Comparison of ENCODE assay signal across 8 mouse cellular contexts in genomic region chr7:109985661-109986132, GRCm38 (mm10). TPM values are rescaled to one million over a fixed set of nuclear protein-coding genes. Genes with fewer than 3 reads are reported as not detected.
DNase-seq lines count a peak whose midpoint lies in the region; ATAC-seq and TF ChIP-seq lines count a peak whose summit lies in the region.

No protein-coding gene starts in this region.

- TF ChIP-seq POLR2A in kidney, adult 2 months (IDR thresholded peaks at IDR 0.05; ENCODE audit: low read depth, low read length) = no peak
- no peak for TF ChIP-seq POLR2A in ES-Bruce4 (IDR thresholded peaks at IDR 0.05; ENCODE audit: insufficient read depth, low read length)

- peak overlapping the region; percentile 77 for H3K9ac ChIP-seq in ES-Bruce4 (ENCODE audit: low read depth, poor library complexity, severe bottlenecking)
- H3K9ac ChIP-seq in embryonic facial prominence, embryonic 13.5 days = peak overlapping the region; percentile 80
- peak overlapping the region; percentile 57 for H3K9ac ChIP-seq in limb, embryonic 11.5 days (ENCODE audit: low read length)
- H3K9ac ChIP-seq in midbrain, postnatal 0 days (replicated peaks; ENCODE audit: low read length, poor library complexity, severe bottlenecking) = peak overlapping the region; percentile 51

- TF ChIP-seq EP300 in ES-Bruce4 (IDR thresholded peaks at IDR 0.05; ENCODE audit: insufficient read depth, low read depth, low read length) = no peak

- H3K9me3 ChIP-seq in ES-Bruce4 (replicated peaks; ENCODE audit: control insufficient read depth, insufficient read depth, low read length, poor library complexity, severe bottlenecking) = no peaks in the 10 kb centered on the region
- H3K9me3 ChIP-seq in embryonic facial prominence, embryonic 13.5 days = no peaks in the 10 kb centered on the region
- no peaks in the 10 kb centered on the region for H3K9me3 ChIP-seq in limb, embryonic 11.5 days (ENCODE audit: control insufficient read depth, low read length)
- no peaks in the 10 kb centered on the region for H3K9me3 ChIP-seq in midbrain, postnatal 0 days (ENCODE audit: low read length)

- peaks cover 3% of the 10 kb centered on the region; the same call in 1 of the 2 replicates for H3K36me3 ChIP-seq in kidney, adult 2 months (ENCODE audit: control insufficient read depth, insufficient read depth, low read length)
- H3K36me3 ChIP-seq in ES-Bruce4 (ENCODE audit: control insufficient read depth, insufficient read depth, low read length, poor library complexity, severe bottlenecking) = peaks cover 9% of the 10 kb centered on the region
- H3K36me3 ChIP-seq in embryonic facial prominence, embryonic 13.5 days = peaks cover 12% of the 10 kb centered on the region
- H3K36me3 ChIP-seq in limb, embryonic 11.5 days (ENCODE audit: control insufficient read depth, insufficient read depth, low read length) = 0 out of 2 replicates have a peak, but pooled peaks cover 3% of the 10 kb centered on the region
- H3K36me3 ChIP-seq in midbrain, postnatal 0 days (ENCODE audit: insufficient read depth, low read length) = 0 out of 2 replicates have a peak, but pooled peaks cover 4% of the 10 kb centered on the region

- H3K27me3 ChIP-seq in kidney, adult 2 months (replicated peaks; ENCODE audit: control insufficient read depth, insufficient read depth, low read length) = no peaks in the 10 kb centered on the region
- H3K27me3 ChIP-seq in ES-Bruce4 (ENCODE audit: control insufficient read depth, insufficient read depth, low read length, poor library complexity, severe bottlenecking) = no peaks in the 10 kb centered on the region
- no peaks in the 10 kb centered on the region for H3K27me3 ChIP-seq in embryonic facial prominence, embryonic 13.5 days
- H3K27me3 ChIP-seq in limb, embryonic 11.5 days (ENCODE audit: control insufficient read depth, insufficient read depth, low read length) = no peaks in the 10 kb centered on the region
- H3K27me3 ChIP-seq in midbrain, postnatal 0 days (ENCODE audit: insufficient read depth, low read length) = no peaks in the 10 kb centered on the region

- H3K27ac ChIP-seq in kidney, adult 2 months (ENCODE audit: insufficient read depth, low read depth, low read length) = 0 out of 2 replicates have a peak overlapping the region, but pooled peaks have one; percentile 28
- peak overlapping the region; percentile 16 for H3K27ac ChIP-seq in ES-Bruce4 (ENCODE audit: insufficient read depth, low read length)
- peak overlapping the region; percentile 86 for H3K27ac ChIP-seq in embryonic facial prominence, embryonic 13.5 days
- H3K27ac ChIP-seq in limb, embryonic 11.5 days (replicated peaks; ENCODE audit: low read depth, low read length) = peak overlapping the region; percentile 42
- H3K27ac ChIP-seq in midbrain, postnatal 0 days (ENCODE audit: low read depth, low read length) = peak overlapping the region; percentile 83; the same call in 1 of the 2 replicates

- DNase-seq in kidney, adult 2 months = peak; percentile 41
- DNase-seq in kidney, postnatal 4 days = no peak
- no peak for DNase-seq in limb, embryonic 11.5 days (ENCODE audit: low spot score)
- no peak for DNase-seq in midbrain, postnatal 0 days (ENCODE audit: low spot score)
- no peak for DNase-seq in right cerebral cortex, postnatal 14 days
- no peak for DNase-seq in gastrocnemius, adult 8-10 months (ENCODE audit: low spot score in 2 of 2)

- TF ChIP-seq CTCF in kidney, adult 2 months (conservative IDR thresholded peaks at IDR 0.05; ENCODE audit: insufficient read depth, insufficient read length, low read depth, low read length) = no peak
- no peak for TF ChIP-seq CTCF in ES-Bruce4 (IDR thresholded peaks at IDR 0.05; ENCODE audit: low read depth, low read length)
- TF ChIP-seq CTCF in midbrain, postnatal 0 days (IDR thresholded peaks at IDR 0.05) = no peak

- peak; percentile 44; the same call in 1 of the 2 replicates for ATAC-seq in embryonic facial prominence, embryonic 13.5 days (ENCODE audit: insufficient number of reproducible peaks, insufficient read depth, low FRiP score, low TSS enrichment, low read depth)
- peak; percentile 72 for ATAC-seq in limb, embryonic 11.5 days (ENCODE audit: insufficient number of reproducible peaks, low FRiP score, low TSS enrichment, low read depth)
- ATAC-seq in midbrain, postnatal 0 days (ENCODE audit: low FRiP score) = peak; percentile 65; the same call in 1 of the 2 replicates

- peak overlapping the region; percentile 79 for H3K4me2 ChIP-seq in embryonic facial prominence, embryonic 13.5 days
- H3K4me2 ChIP-seq in limb, embryonic 11.5 days (ENCODE audit: low read depth, severe bottlenecking) = peak overlapping the region; percentile 53
- peak overlapping the region; percentile 59 for H3K4me2 ChIP-seq in midbrain, postnatal 0 days (ENCODE audit: low read depth, low read length, poor library complexity, severe bottlenecking)

- H3K4me3 ChIP-seq in kidney, adult 2 months (ENCODE audit: insufficient read depth, low read depth, low read length) = peak overlapping the region; percentile 66
- peak overlapping the region; percentile 95 for H3K4me3 ChIP-seq in ES-Bruce4 (ENCODE audit: low read depth, low read length)
- peak overlapping the region; percentile 56 for H3K4me3 ChIP-seq in embryonic facial prominence, embryonic 13.5 days
- H3K4me3 ChIP-seq in limb, embryonic 11.5 days (ENCODE audit: low read depth, low read length) = peak overlapping the region; percentile 64
- peak overlapping the region; percentile 44 for H3K4me3 ChIP-seq in midbrain, postnatal 0 days (ENCODE audit: low read depth, low read length)

- H3K4me1 ChIP-seq in kidney, adult 2 months (ENCODE audit: control insufficient read depth, insufficient read depth, low read length) = no peaks in the 10 kb centered on the region; the same call in 1 of the 2 replicates
- no peaks in the 10 kb centered on the region for H3K4me1 ChIP-seq in ES-Bruce4 (ENCODE audit: control insufficient read depth, insufficient read depth, low read length)
- peaks cover 8% of the 10 kb centered on the region for H3K4me1 ChIP-seq in embryonic facial prominence, embryonic 13.5 days
- no peaks in the 10 kb centered on the region for H3K4me1 ChIP-seq in limb, embryonic 11.5 days (ENCODE audit: control insufficient read depth, insufficient read depth, low read length)
- no peaks in the 10 kb centered on the region for H3K4me1 ChIP-seq in midbrain, postnatal 0 days (ENCODE audit: insufficient read depth, low read length)

- WGBS in kidney, adult 2 months = under 1% methylated on average over 27 of the region's 27 CpGs
- under 1% methylated on average over 27 of the region's 27 CpGs for WGBS in embryonic facial prominence, embryonic 13.5 days
- under 1% methylated on average over 27 of the region's 27 CpGs for WGBS in limb, embryonic 11.5 days
- WGBS in midbrain, postnatal 0 days = under 1% methylated on average over 27 of the region's 27 CpGs

RNA-seq across cellular contexts. Expression of gene Tmem41b, which starts 1.0 kb away (rescaled TPM):
- polyA plus RNA-seq in kidney, adult 2 months (2012; rRNA removed) = 26.2 and 27.1 TPM in 2 replicates
- 51.9 and 60.9 TPM in 2 replicates for polyA plus RNA-seq in ES-Bruce4 (2011; ENCODE audit: insufficient read depth, insufficient read length, low read depth, missing spikeins)
- 73.4 and 74.6 TPM in 2 replicates for polyA plus RNA-seq in embryonic facial prominence, embryonic 13.5 days (2015; fragmentation: Nextera tagmentation; extraction: Ambion mirVana)
- polyA plus RNA-seq in limb, embryonic 11.5 days (2014; fragmentation: Nextera tagmentation; extraction: Ambion mirVana) = 75.7 and 79.4 TPM in 2 replicates
- 65.0 and 66.0 TPM in 2 replicates for total RNA-seq in midbrain, postnatal 0 days (2014; rRNA removed)
- polyA plus RNA-seq in midbrain, postnatal 0 days (2015; fragmentation: Nextera tagmentation; extraction: Ambion mirVana) = 55.2 and 55.4 TPM in 2 replicates
- 10 to 100 TPM; 17.6 to 26.6 (median 22.4) TPM for total RNA-seq in gastrocnemius, adult 8-10 months (2022)

RNA-seq across cellular contexts. Expression of gene Dennd5a, which starts 25.4 kb away (rescaled TPM):
- 66.6 and 67.6 TPM in 2 replicates for polyA plus RNA-seq in kidney, adult 2 months (2012; rRNA removed)
- polyA plus RNA-seq in ES-Bruce4 (2011; ENCODE audit: insufficient read depth, insufficient read length, low read depth, missing spikeins) = 56.2 and 58.6 TPM in 2 replicates
- 38.0 and 44.3 TPM in 2 replicates for polyA plus RNA-seq in embryonic facial prominence, embryonic 13.5 days (2015; fragmentation: Nextera tagmentation; extraction: Ambion mirVana)
- polyA plus RNA-seq in limb, embryonic 11.5 days (2014; fragmentation: Nextera tagmentation; extraction: Ambion mirVana) = 47.2 and 51.7 TPM in 2 replicates
- total RNA-seq in midbrain, postnatal 0 days (2014; rRNA removed) = 168 and 185 TPM in 2 replicates
- 25.2 and 28.7 TPM in 2 replicates for polyA plus RNA-seq in midbrain, postnatal 0 days (2015; fragmentation: Nextera tagmentation; extraction: Ambion mirVana)
- 10 to 100 TPM; 41.5 to 49.6 (median 45.4) TPM for total RNA-seq in gastrocnemius, adult 8-10 months (2022)

RNA-seq across cellular contexts. Expression of gene Ipo7, which starts 32.4 kb away (rescaled TPM):
- polyA plus RNA-seq in kidney, adult 2 months (2012; rRNA removed) = 17.9 and 22.3 TPM in 2 replicates
- polyA plus RNA-seq in ES-Bruce4 (2011; ENCODE audit: insufficient read depth, insufficient read length, low read depth, missing spikeins) = 249 and 281 TPM in 2 replicates
- polyA plus RNA-seq in embryonic facial prominence, embryonic 13.5 days (2015; fragmentation: Nextera tagmentation; extraction: Ambion mirVana) = 43.5 and 44.9 TPM in 2 replicates
- polyA plus RNA-seq in limb, embryonic 11.5 days (2014; fragmentation: Nextera tagmentation; extraction: Ambion mirVana) = 19.8 and 33.0 TPM in 2 replicates
- 88.2 and 103 TPM in 2 replicates for total RNA-seq in midbrain, postnatal 0 days (2014; rRNA removed)
- 26.9 and 27.5 TPM in 2 replicates for polyA plus RNA-seq in midbrain, postnatal 0 days (2015; fragmentation: Nextera tagmentation; extraction: Ambion mirVana)
- 100 to 1,000 TPM in 1 of 4 experiments, 10 to 100 TPM in 3; 79.8 to 101 (median 90.9) TPM for total RNA-seq in gastrocnemius, adult 8-10 months (2022)

Comparison
In these comparisons a context has a peak if more than half of its experiments do, and no peak if none do; other contexts are left out.
1. H3K27ac ChIP-seq: peak in every context shown above with its lines; median percentile 86 in embryonic facial prominence, embryonic 13.5 days; 83 in midbrain, postnatal 0 days; 42 in limb, embryonic 11.5 days; 28 in kidney, adult 2 months; 16 in ES-Bruce4.
2. H3K4me3 ChIP-seq: peak in every context shown above with its lines; median percentile 95 in ES-Bruce4; 66 in kidney, adult 2 months; 64 in limb, embryonic 11.5 days; 56 in embryonic facial prominence, embryonic 13.5 days; 44 in midbrain, postnatal 0 days.